Mouse (Mus musculus) heart, adult 2 months (tissue): Measurements from ENCODE around the gene Rph3al. TPM values are rescaled to one million over a fixed set of nuclear protein-coding genes. Genes with fewer than 3 reads are reported as not detected.

Experiments used
- DNase-seq, 2 experiments: peaks; one replicate each; pipeline ENCODE4 v3.0.0; 2021
- H3K27ac ChIP-seq: fragments of 200-600 bp; 2 replicates; pipeline ENCODE4 v1.8.1; 2022
- H3K27me3 ChIP-seq: fragments of 200-500 bp; 2 replicates; pipeline ENCODE4 v1.6.1; 2012; ENCODE audit warnings: mild to moderate bottlenecking, low read length, inconsistent platforms, mixed read lengths; ENCODE audit not compliant: control insufficient read depth, insufficient read depth
- H3K36me3 ChIP-seq: fragments of 200-500 bp; 2 replicates; pipeline ENCODE4 v1.6.1; 2012; ENCODE audit warnings: low read length, inconsistent platforms; ENCODE audit not compliant: control insufficient read depth, insufficient read depth
- H3K4me1 ChIP-seq: fragments of 200-500 bp; 2 replicates; pipeline ENCODE4 v1.6.1; 2011; ENCODE audit warnings: low read length; ENCODE audit not compliant: control insufficient read depth, insufficient read depth
- H3K4me3 ChIP-seq: fragments of 200-600 bp; 2 replicates; pipeline ENCODE4 v1.8.1; 2022
- H3K79me2 ChIP-seq: fragments of 200-500 bp; replicated peaks from 2 replicates; pipeline ENCODE4 v1.6.1; 2012; ENCODE audit warnings: mild to moderate bottlenecking, inconsistent platforms, low read length, moderate library complexity, mixed read lengths; ENCODE audit not compliant: control insufficient read depth, insufficient read depth
- H3K9ac ChIP-seq: fragments of 200-500 bp; 2 replicates; pipeline ENCODE4 v1.6.1; 2012; ENCODE audit warnings: low read depth, mild to moderate bottlenecking, control low read depth, inconsistent platforms, low read length, mixed read lengths
- CTCF ChIP-seq: fragments of 200-600 bp; IDR thresholded peaks from 2 replicates; pipeline ENCODE4 v1.8.1; 2022; ENCODE audit warnings: antibody characterized with exemption, mild to moderate bottlenecking, moderate library complexity
- EP300 ChIP-seq: fragments of 200-500 bp; IDR thresholded peaks from 2 replicates; pipeline ENCODE4 v1.6.1; 2011; ENCODE audit warnings: low read depth, low read length, control low read depth; ENCODE audit not compliant: insufficient read depth
- POLR2A ChIP-seq: fragments of 200-500 bp; IDR thresholded peaks from 2 replicates; pipeline ENCODE4 v1.6.1; 2011; ENCODE audit warnings: mild to moderate bottlenecking, low read depth, low read length, control low read depth; ENCODE audit not compliant: insufficient read depth
- WGBS: fragments of 180-500 bp; shearing (Covaris S2); methylation state at CpG from one replicate; pipeline ENCODE4 v1.1.7; 2018; 5-methylcytosine and 5-hydroxymethylcytosine counted together
- intact Hi-C: fragments of 180-260 bp; cut with DNase I; formaldehyde crosslinking; loops from one replicate; pipeline ENCODE4 v1.15.1; 2025
- polyA plus RNA-seq: library from polyadenylated mRNA; depleted of rRNA; stranded (reverse); fragments of >200 nt; gene quantifications from 2 replicates; pipeline ENCODE4 v1.2.3, GENCODE M21; 2012
- total RNA-seq, 2 experiments: library from RNA; stranded (reverse); gene quantifications; 2 replicates each; pipeline ENCODE4 v1.2.3; 2021

Rph3al gene
- total and polyA plus RNA-seq, 3 experiments: 5.9 to 11.7 (median 11.1) TPM

- Histone ChIP-seq H3K4me3 (no peak overlapping the region), H3K4me1 (no peaks in the 10 kb centered on the region), H3K27me3 (no peaks in the 10 kb centered on the region), H3K36me3 (no peaks in the 10 kb centered on the region), H3K9ac (no peak overlapping the region), H3K79me2 (no peaks in the 10 kb centered on the region), H3K27ac (no peak overlapping the region)
- TF ChIP-seq EP300: no peak
- TF ChIP-seq CTCF: peak; percentile 60
- intact Hi-C loops: loop anchor here (2.0 to 5.0 kb wide), 3 partner anchors 130 to 255 kb away; no protein-coding TSS in a partner anchor
- DNase-seq: no peak
- 96% methylated on average over 1 of the region's 1 CpGs for WGBS
Observed at GRCm38 (mm10) chr11:75911962-75912361, 26.3 kb downstream of the Rph3al start.

GRCm38 (mm10) chr11:75909702-75910429 is 28.4 kb downstream of the Rph3al start:
- DNase-seq: no peak
- H3K27ac ChIP-seq: no peak overlapping the region
- intact Hi-C loops: loop anchor here (5.0 kb wide), 2 partner anchors 128 to 198 kb away; no protein-coding TSS in a partner anchor
- H3K79me2 ChIP-seq: no peaks in the 10 kb centered on the region
- TF ChIP-seq EP300 (no peak), CTCF (no peak), POLR2A (no peak)
- no peak overlapping the region for H3K9ac ChIP-seq
- H3K4me1 ChIP-seq: no peaks in the 10 kb centered on the region
- H3K36me3 ChIP-seq: no peaks in the 10 kb centered on the region
- 81% methylated on average over 9 of the region's 9 CpGs for WGBS
- H3K27me3 ChIP-seq: no peaks in the 10 kb centered on the region
- H3K4me3 ChIP-seq: no peak overlapping the region

GRCm38 (mm10) chr11:75907406-75907805 is 30.8 kb downstream of the Rph3al start:
- TF ChIP-seq POLR2A (no peak), EP300 (no peak), CTCF (no peak)
- DNase-seq: no peak
- Histone ChIP-seq H3K4me1 (no peaks in the 10 kb centered on the region), H3K27me3 (no peaks in the 10 kb centered on the region), H3K79me2 (no peaks in the 10 kb centered on the region), H3K36me3 (no peaks in the 10 kb centered on the region), H3K9ac (no peak overlapping the region), H3K27ac (no peak overlapping the region), H3K4me3 (no peak overlapping the region)
- 54% methylated on average over 4 of the region's 4 CpGs for WGBS
- intact Hi-C loops: no loop called here

- 86% methylated on average over 12 of the region's 12 CpGs for WGBS
- H3K27me3 ChIP-seq: no peaks in the 10 kb centered on the region
- intact Hi-C loops: no loop called here
- TF ChIP-seq CTCF (no peak), POLR2A (no peak), EP300 (no peak)
- no peak overlapping the region for H3K27ac ChIP-seq
- no peaks in the 10 kb centered on the region for H3K36me3 ChIP-seq
- H3K79me2 ChIP-seq: no peaks in the 10 kb centered on the region
- no peak for DNase-seq
- H3K4me1 ChIP-seq: no peaks in the 10 kb centered on the region
- H3K4me3 ChIP-seq: no peak overlapping the region
- no peak overlapping the region for H3K9ac ChIP-seq
Observed at GRCm38 (mm10) chr11:75906556-75906955, 31.7 kb downstream of the Rph3al start.

- Histone ChIP-seq H3K4me1 (no peaks in the 10 kb centered on the region), H3K9ac (no peak overlapping the region), H3K27ac (no peak overlapping the region), H3K27me3 (no peaks in the 10 kb centered on the region), H3K79me2 (no peaks in the 10 kb centered on the region), H3K36me3 (no peaks in the 10 kb centered on the region), H3K4me3 (no peak overlapping the region)
- 89% methylated on average over 6 of the region's 6 CpGs for WGBS
- DNase-seq: no peak
- intact Hi-C loops: no loop called here
- TF ChIP-seq EP300 (no peak), POLR2A (no peak), CTCF (no peak)
Observed at GRCm38 (mm10) chr11:75904982-75905381, 33.2 kb downstream of the Rph3al start.

- Histone ChIP-seq H3K9ac (no peak overlapping the region), H3K27ac (no peak overlapping the region), H3K4me1 (no peaks in the 10 kb centered on the region), H3K27me3 (no peaks in the 10 kb centered on the region), H3K4me3 (no peak overlapping the region), H3K79me2 (no peaks in the 10 kb centered on the region), H3K36me3 (no peaks in the 10 kb centered on the region)
- no peak for DNase-seq
- WGBS: 65% methylated on average over 5 of the region's 5 CpGs
- TF ChIP-seq CTCF: no peak
- TF ChIP-seq EP300: no peak
- no peak for TF ChIP-seq POLR2A
- intact Hi-C loops: no loop called here
Observed at GRCm38 (mm10) chr11:75904501-75904900, 33.7 kb downstream of the Rph3al start.
